Mouse (Mus musculus) intestine, postnatal 0 days (tissue): ENCODE measurements around the gene Myom1. TPM values are rescaled to one million over a fixed set of nuclear protein-coding genes. Genes with fewer than 3 reads are reported as not detected.

Experiments
- ATAC-seq: fragments of 200-750 bp; cut with Nextera tagmentation; 2 replicates; pipeline ENCODE4 v1.8.0; 2017; ENCODE audit warnings: mild to moderate bottlenecking, moderate TSS enrichment, moderate library complexity
- H3K27ac ChIP-seq: fragments of 300-500 bp; sonication (generic); 2 replicates; pipeline ENCODE4 v1.5.1; 2014; ENCODE audit warnings: mild to moderate bottlenecking, low read depth, low read length, moderate library complexity
- H3K27me3 ChIP-seq: fragments of 300-500 bp; sonication (generic); replicated peaks from 2 replicates; pipeline ENCODE4 v1.6.1; 2014; ENCODE audit warnings: low read length, mixed read lengths; ENCODE audit not compliant: control insufficient read depth, insufficient read depth
- H3K36me3 ChIP-seq: fragments of 300-500 bp; sonication (generic); 2 replicates; pipeline ENCODE4 v1.6.1; 2014; ENCODE audit warnings: mild to moderate bottlenecking, moderate library complexity; ENCODE audit not compliant: control insufficient read depth, insufficient read depth
- H3K4me1 ChIP-seq: fragments of 300-500 bp; sonication (generic); replicated peaks from 2 replicates; pipeline ENCODE4 v1.6.1; 2014; ENCODE audit warnings: antibody characterized with exemption, low read length, mixed read lengths; ENCODE audit not compliant: control insufficient read depth, insufficient read depth
- H3K4me2 ChIP-seq: fragments of 300-500 bp; sonication (generic); replicated peaks from 2 replicates; pipeline ENCODE4 v1.6.1; 2014; ENCODE audit warnings: low read depth, mild to moderate bottlenecking, moderate library complexity
- H3K4me3 ChIP-seq: fragments of 300-500 bp; sonication (generic); 2 replicates; pipeline ENCODE4 v1.5.1; 2014; ENCODE audit warnings: low read depth, low read length
- H3K9ac ChIP-seq: fragments of 300-500 bp; sonication (generic); 2 replicates; pipeline ENCODE4 v1.6.1; 2014; ENCODE audit warnings: mild to moderate bottlenecking, low read depth, low read length
- H3K9me3 ChIP-seq: fragments of 300-500 bp; sonication (generic); 2 replicates; pipeline ENCODE4 v1.6.1; 2016; ENCODE audit warnings: mixed run types; ENCODE audit not compliant: control insufficient read depth
- CTCF ChIP-seq: sonication (generic); IDR thresholded peaks from 2 replicates; pipeline ENCODE4 v1.5.1; 2016; ENCODE audit warnings: low read depth, mild to moderate bottlenecking, control low read depth, antibody characterized with exemption, moderate library complexity
- WGBS: fragments of 180-500 bp; shearing (Covaris S2); extraction: QIAGEN DNeasy Blood & Tissue Kit; methylation state at CpG from one replicate; pipeline ENCODE4 v1.1.7; 2014; 5-methylcytosine and 5-hydroxymethylcytosine counted together
- polyA plus RNA-seq: library from polyadenylated mRNA; unstranded; fragments of >200 nt; fragmentation: Nextera tagmentation; extraction: Ambion mirVana; gene quantifications from 2 replicates; pipeline ENCODE4 v1.2.1, GENCODE M21; 2015

The Myom1 gene
- polyA plus RNA-seq, 1 experiment from 2014 or later = 8.9 TPM

GRCm38 (mm10) chr17:71039851-71040581 lies 37.6 kb downstream of the Myom1 start:
- 56% methylated on average over 12 of the region's 12 CpGs for WGBS
- no peaks in the 10 kb centered on the region for H3K9me3 ChIP-seq
- no peak overlapping the region for H3K9ac ChIP-seq
- no peaks in the 10 kb centered on the region for H3K27me3 ChIP-seq
- no peak overlapping the region for H3K4me3 ChIP-seq
- no peaks in the 10 kb centered on the region for H3K4me1 ChIP-seq
- TF ChIP-seq CTCF = no peak
- ATAC-seq = no peak
- no peaks in the 10 kb centered on the region for H3K36me3 ChIP-seq
- no peak overlapping the region for H3K27ac ChIP-seq
- no peak overlapping the region for H3K4me2 ChIP-seq

DNA sequence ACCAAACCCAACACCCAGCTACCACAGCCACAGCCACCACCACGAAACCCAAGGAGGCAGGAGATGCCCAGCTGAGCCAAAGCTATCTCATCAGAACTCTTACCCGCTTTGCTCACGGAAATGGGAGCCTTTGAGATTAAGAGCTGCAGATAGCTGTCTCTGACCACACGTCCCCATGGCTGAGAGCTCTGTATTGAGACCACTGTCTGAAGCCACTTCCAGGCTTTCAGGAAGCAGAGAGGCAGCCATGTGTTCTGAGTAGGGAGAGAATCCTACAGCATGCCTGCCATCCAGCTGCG lies 38.1 kb downstream of the Myom1 start:
- Histone ChIP-seq H3K9ac (no peak overlapping the region), H3K27me3 (no peaks in the 10 kb centered on the region), H3K4me3 (no peak overlapping the region), H3K36me3 (no peaks in the 10 kb centered on the region), H3K4me2 (no peak overlapping the region), H3K27ac (no peak overlapping the region), H3K9me3 (no peaks in the 10 kb centered on the region), H3K4me1 (no peaks in the 10 kb centered on the region)
- ATAC-seq = no peak
- 78% methylated on average over 5 of the region's 5 CpGs for WGBS
- TF ChIP-seq CTCF = no peak

- Histone ChIP-seq H3K4me1 (no peaks in the 10 kb centered on the region), H3K9me3 (no peaks in the 10 kb centered on the region), H3K36me3 (no peaks in the 10 kb centered on the region), H3K4me3 (no peak overlapping the region), H3K4me2 (no peak overlapping the region), H3K27me3 (no peaks in the 10 kb centered on the region), H3K27ac (no peak overlapping the region), H3K9ac (no peak overlapping the region)
- no peak for ATAC-seq
- WGBS = 70% methylated on average over 1 of the region's 1 CpGs
- peak; percentile 58 for TF ChIP-seq CTCF
These were observed 40.2 kb downstream of the Myom1 start for GRCm38 (mm10) chr17:71042645-71043044.

GRCm38 (mm10) chr17:71045591-71045990 lies 43.2 kb downstream of the Myom1 start:
- H3K4me2 ChIP-seq = no peak overlapping the region
- no peaks in the 10 kb centered on the region for H3K36me3 ChIP-seq
- TF ChIP-seq CTCF = no peak
- H3K4me3 ChIP-seq = no peak overlapping the region
- WGBS = 83% methylated on average over 9 of the region's 9 CpGs
- H3K9me3 ChIP-seq = no peaks in the 10 kb centered on the region
- no peaks in the 10 kb centered on the region for H3K27me3 ChIP-seq
- no peaks in the 10 kb centered on the region for H3K4me1 ChIP-seq
- no peak overlapping the region for H3K27ac ChIP-seq
- no peak for ATAC-seq
- H3K9ac ChIP-seq = no peak overlapping the region

DNA sequence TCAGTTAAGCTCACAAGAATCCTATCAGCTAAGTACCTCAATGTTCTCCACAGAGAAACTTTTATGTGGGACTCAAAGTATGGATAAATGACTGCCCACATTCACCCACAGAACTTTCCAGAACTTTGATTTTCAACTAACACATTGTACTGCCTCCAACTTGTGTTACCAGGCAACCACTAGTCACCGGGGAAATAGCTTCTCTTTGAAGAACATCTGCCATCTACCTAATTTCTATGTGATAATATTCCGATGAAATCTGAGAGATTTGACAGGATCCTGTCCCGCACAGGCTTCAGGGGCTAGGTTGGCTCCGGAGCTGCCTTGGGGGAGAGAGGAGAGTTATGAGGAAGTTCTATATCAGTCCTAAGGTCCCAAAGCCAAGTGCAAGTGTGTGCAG lies 44.4 kb downstream of the Myom1 start:
- no peaks in the 10 kb centered on the region for H3K9me3 ChIP-seq
- no peak overlapping the region for H3K4me2 ChIP-seq
- H3K4me1 ChIP-seq = no peaks in the 10 kb centered on the region
- WGBS = 88% methylated on average over 4 of the region's 4 CpGs
- H3K27me3 ChIP-seq = no peaks in the 10 kb centered on the region
- ATAC-seq = no peak
- no peaks in the 10 kb centered on the region for H3K36me3 ChIP-seq
- H3K9ac ChIP-seq = no peak overlapping the region
- TF ChIP-seq CTCF = no peak
- H3K27ac ChIP-seq = no peak overlapping the region
- H3K4me3 ChIP-seq = no peak overlapping the region

DNA sequence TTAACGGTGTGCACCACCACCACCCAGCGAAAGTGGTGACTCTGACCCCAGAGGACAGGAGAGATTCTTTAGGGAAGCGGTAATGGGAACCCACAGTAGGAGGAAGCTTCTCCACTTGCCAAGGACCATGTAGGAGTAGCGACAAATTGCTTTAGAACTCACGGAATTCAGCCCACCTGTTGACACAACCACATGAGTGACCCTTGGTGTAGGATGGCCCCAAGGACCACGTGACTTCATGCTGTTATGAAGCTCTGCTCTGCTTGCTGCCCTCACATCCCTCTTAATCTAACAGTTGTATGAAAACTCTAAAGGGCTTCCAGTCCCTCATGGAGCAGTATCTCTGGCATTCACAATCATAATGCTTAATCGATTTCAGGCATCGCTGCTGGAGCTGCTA lies 46.9 kb downstream of the Myom1 start:
- no peak overlapping the region for H3K27ac ChIP-seq
- no peaks in the 10 kb centered on the region for H3K9me3 ChIP-seq
- H3K9ac ChIP-seq = no peak overlapping the region
- 91% methylated on average over 8 of the region's 8 CpGs for WGBS
- H3K4me3 ChIP-seq = no peak overlapping the region
- H3K27me3 ChIP-seq = no peaks in the 10 kb centered on the region
- H3K4me2 ChIP-seq = no peak overlapping the region
- H3K36me3 ChIP-seq = no peaks in the 10 kb centered on the region
- TF ChIP-seq CTCF = no peak
- ATAC-seq = no peak
- H3K4me1 ChIP-seq = no peaks in the 10 kb centered on the region
